Mouse (Mus musculus) stomach, postnatal 0 days (tissue): ENCODE data around the gene Map2k4.

ENCODE experiments used
- CTCF ChIP-seq: IDR thresholded peaks from 2 replicates; pipeline ENCODE4 v1.5.1; 2016; ENCODE audit warnings: antibody characterized with exemption, low read depth, mild to moderate bottlenecking, moderate library complexity
- EP300 ChIP-seq: optimal IDR thresholded peaks from 2 replicates; pipeline ENCODE3; 2016; ENCODE audit warnings: antibody characterized with exemption

GRCm38 (mm10) chr11:65739880-65740279 lies 48.2 kb downstream of the Map2k4 start:
- no peak for TF ChIP-seq CTCF
- TF ChIP-seq EP300 = no peak
